Mouse (Mus musculus) kidney, postnatal 0 days (tissue): ENCODE data around the gene Coro2a. TPM values are rescaled to one million over a fixed set of nuclear protein-coding genes. Genes with fewer than 3 reads are reported as not detected.

Source experiments
- ATAC-seq: fragments of 200-750 bp; cut with Nextera tagmentation; replicated peaks from 2 replicates; pipeline ENCODE4 v1.8.0; 2017; ENCODE audit warnings: low read depth, moderate number of reproducible peaks, moderate TSS enrichment, moderate library complexity; ENCODE audit not compliant: low FRiP score
- DNase-seq: peaks from one replicate; pipeline ENCODE4 v3.0.0-alpha.2; 2016; ENCODE audit warnings: low spot score
- H3K27ac ChIP-seq: fragments of 300-500 bp; sonication (generic); 2 replicates; pipeline ENCODE4 v1.5.1; 2014; ENCODE audit warnings: mild to moderate bottlenecking
- H3K27me3 ChIP-seq: fragments of 300-500 bp; sonication (generic); 2 replicates; pipeline ENCODE4 v1.6.1; 2014; ENCODE audit warnings: low read length, mixed read lengths; ENCODE audit not compliant: insufficient read depth
- H3K36me3 ChIP-seq: fragments of 300-500 bp; sonication (generic); 2 replicates; pipeline ENCODE4 v1.6.1; 2014; ENCODE audit warnings: low read length, mixed read lengths; ENCODE audit not compliant: insufficient read depth
- H3K4me1 ChIP-seq: fragments of 300-500 bp; sonication (generic); replicated peaks from 2 replicates; pipeline ENCODE4 v1.6.1; 2014; ENCODE audit warnings: antibody characterized with exemption, low read length, mixed read lengths; ENCODE audit not compliant: insufficient read depth
- H3K4me2 ChIP-seq: fragments of 300-500 bp; sonication (generic); 2 replicates; pipeline ENCODE4 v1.6.1; 2014; ENCODE audit warnings: mild to moderate bottlenecking, low read length, moderate library complexity, mixed read lengths
- H3K4me3 ChIP-seq: fragments of 300-500 bp; sonication (generic); replicated peaks from 2 replicates; pipeline ENCODE4 v1.5.1; 2014; ENCODE audit warnings: low read depth, low read length
- H3K9ac ChIP-seq: fragments of 300-500 bp; sonication (generic); 2 replicates; pipeline ENCODE4 v1.6.1; 2014; ENCODE audit warnings: low read depth, low read length
- H3K9me3 ChIP-seq: fragments of 300-500 bp; sonication (generic); replicated peaks from 2 replicates; pipeline ENCODE4 v1.6.1; 2016; ENCODE audit warnings: low read length, inconsistent platforms, mixed read lengths
- CTCF ChIP-seq: IDR thresholded peaks from 2 replicates; pipeline ENCODE4 v1.5.1; 2016; ENCODE audit warnings: antibody characterized with exemption, low read depth, mild to moderate bottlenecking, moderate library complexity
- WGBS: fragments of 180-500 bp; shearing (Covaris S2); extraction: QIAGEN DNeasy Blood & Tissue Kit; methylation state at CpG from one replicate; pipeline ENCODE4 v1.1.7; 2014; 5-methylcytosine and 5-hydroxymethylcytosine counted together
- polyA plus RNA-seq: library from polyadenylated mRNA; unstranded; fragments of >200 nt; fragmentation: Nextera tagmentation; extraction: Ambion mirVana; gene quantifications from 2 replicates; pipeline ENCODE4 v1.2.1, GENCODE M21; 2015

The Coro2a gene
- 2.9 and 3.4 TPM in 2 replicates for polyA plus RNA-seq

DNA sequence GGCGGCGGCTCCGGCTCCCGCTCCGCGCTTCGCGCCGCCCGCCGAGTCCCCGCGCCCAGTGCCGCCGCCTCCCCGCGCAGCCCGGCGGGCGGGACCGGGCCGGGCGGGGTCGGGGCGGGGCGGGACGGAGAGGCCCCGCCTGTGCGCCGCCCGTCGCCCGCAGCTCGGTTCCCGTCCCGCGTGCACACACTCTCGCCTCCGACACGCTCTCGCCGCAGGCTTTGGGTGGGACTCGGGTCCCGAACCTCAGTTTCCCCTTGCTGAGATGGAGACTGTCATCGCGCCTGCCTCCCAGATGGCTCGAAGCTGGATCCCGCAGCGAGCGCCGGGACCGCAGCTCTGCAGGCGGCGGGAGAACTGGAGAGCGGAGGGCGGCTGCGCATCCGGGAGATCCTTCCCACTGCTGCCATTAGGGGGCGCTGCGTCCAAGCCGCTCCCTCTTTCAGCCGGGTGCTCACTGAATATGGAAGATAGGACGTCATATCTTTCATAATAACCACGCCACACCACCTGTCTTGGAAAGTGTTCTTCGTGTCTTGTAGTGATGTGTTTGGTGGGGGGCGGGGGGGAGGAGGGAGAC is at the start of gene Coro2a:
Gene Coro2a (minus strand): TSS at position 359 of the 580 bp plus-strand sequence.
- Histone ChIP-seq H3K36me3 (no peaks in the 10 kb centered on the region), H3K27ac (0 out of 2 replicates have a peak within 1 kb of the TSS, but pooled peaks have one; percentile 19), H3K4me2 (peak within 1 kb of the TSS; percentile 79), H3K9me3 (no peaks in the 10 kb centered on the region), H3K9ac (peak within 1 kb of the TSS; percentile 51), H3K27me3 (peaks cover 20% of the 10 kb centered on the region), H3K4me1 (0 out of 2 replicates have a peak, but pooled peaks cover 6% of the 10 kb centered on the region), H3K4me3 (peak within 1 kb of the TSS; percentile 41)
- ATAC-seq (peak; percentile 37; the same call in 1 of the 2 replicates), DNase-seq (peak; percentile 84)
- peak; percentile 87 for TF ChIP-seq CTCF
- WGBS, result under 1% methylated on average over 36 of the region's 66 CpGs

GRCm38 (mm10) chr4:46650086-46650753 is 48.2 kb upstream of the Coro2a start, which contains the start of gene Tbc1d2:
Gene Tbc1d2, minus strand, starts transcription at chr4:46650209.
- DNase-seq (peak; percentile 95), ATAC-seq (peak; percentile 97)
- WGBS, result under 1% methylated on average over 67 of the region's 69 CpGs
- no peaks in the 10 kb centered on the region for H3K27me3 ChIP-seq
- H3K27ac ChIP-seq, result peak within 1 kb of the TSS; percentile 91
- no peaks in the 10 kb centered on the region for H3K9me3 ChIP-seq
- H3K4me1 ChIP-seq, result 0 out of 2 replicates have a peak, but pooled peaks cover 4% of the 10 kb centered on the region
- TF ChIP-seq CTCF, result peak; percentile 63
- H3K4me3 ChIP-seq, result peak within 1 kb of the TSS; percentile 71
- peak within 1 kb of the TSS; percentile 71 for H3K9ac ChIP-seq
- H3K36me3 ChIP-seq, result no peaks in the 10 kb centered on the region
- H3K4me2 ChIP-seq, result peak within 1 kb of the TSS; percentile 94

DNA sequence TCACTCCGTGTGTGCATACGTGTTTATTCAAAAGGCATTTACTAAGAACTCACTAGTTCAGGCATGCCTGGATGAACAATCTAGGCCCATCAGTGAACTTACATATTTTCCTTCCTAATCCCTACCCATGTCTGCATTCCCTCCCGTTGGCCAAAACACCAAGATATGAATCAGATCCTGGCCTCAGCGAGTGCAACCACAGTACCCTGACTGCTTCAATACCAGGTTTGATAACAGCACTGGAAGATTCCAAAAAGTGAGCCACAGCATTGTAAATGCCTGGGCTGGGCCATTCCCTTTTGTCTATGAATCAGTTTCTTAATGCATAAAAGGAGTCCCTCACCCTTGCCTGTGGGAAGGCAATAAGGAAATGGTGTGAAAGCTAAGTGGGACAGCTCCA is 47.2 kb upstream of the Coro2a start:
- H3K9ac ChIP-seq, result peak overlapping the region; percentile 71

DNA sequence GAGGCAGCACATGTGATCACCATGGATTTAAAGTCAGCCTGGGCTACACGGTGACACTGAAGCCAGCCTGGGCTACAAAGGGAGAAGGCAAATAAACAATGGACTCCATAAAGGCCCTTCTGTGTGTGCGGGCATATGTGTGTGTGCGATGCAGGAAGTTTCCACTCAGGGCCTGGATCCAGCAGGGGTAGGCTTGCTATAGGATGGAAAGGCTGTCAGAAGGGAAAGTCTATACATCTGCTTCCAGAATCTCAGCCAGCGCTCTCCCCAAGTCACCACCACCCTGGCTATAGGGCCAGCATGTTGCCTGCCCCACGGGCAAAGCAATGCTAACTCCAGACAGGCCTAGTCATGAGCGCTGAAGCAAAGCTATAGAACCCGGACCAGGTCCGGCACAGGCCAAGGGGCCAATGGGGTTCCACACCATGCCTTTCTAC is 41.7 kb upstream of the Coro2a start:
- H3K27ac ChIP-seq, result peak overlapping the region; percentile 19
- H3K27me3 ChIP-seq, result no peaks in the 10 kb centered on the region
- WGBS, result 80% methylated on average over 8 of the region's 8 CpGs
- H3K4me2 ChIP-seq, result no peak overlapping the region
- peak; percentile 13; the same call in 1 of the 2 replicates for ATAC-seq
- H3K9me3 ChIP-seq, result no peaks in the 10 kb centered on the region
- no peak overlapping the region for H3K4me3 ChIP-seq
- no peaks in the 10 kb centered on the region for H3K4me1 ChIP-seq
- H3K9ac ChIP-seq, result no peak overlapping the region
- DNase-seq, result no peak
- no peak for TF ChIP-seq CTCF
- no peaks in the 10 kb centered on the region for H3K36me3 ChIP-seq

More for the DNA sequence above, 47.2 kb upstream of the Coro2a start:
- Histone ChIP-seq H3K36me3 (no peaks in the 10 kb centered on the region), H3K4me3 (peak overlapping the region; percentile 71), H3K4me2 (peak overlapping the region; percentile 94), H3K9me3 (no peaks in the 10 kb centered on the region), H3K27me3 (no peaks in the 10 kb centered on the region), H3K4me1 (0 out of 2 replicates have a peak, but pooled peaks cover 4% of the 10 kb centered on the region), H3K27ac (no peak overlapping the region)
- WGBS, result 49% methylated on average over 4 of the region's 4 CpGs
- ATAC-seq (no peak), DNase-seq (no peak)
- no peak for TF ChIP-seq CTCF

DNA sequence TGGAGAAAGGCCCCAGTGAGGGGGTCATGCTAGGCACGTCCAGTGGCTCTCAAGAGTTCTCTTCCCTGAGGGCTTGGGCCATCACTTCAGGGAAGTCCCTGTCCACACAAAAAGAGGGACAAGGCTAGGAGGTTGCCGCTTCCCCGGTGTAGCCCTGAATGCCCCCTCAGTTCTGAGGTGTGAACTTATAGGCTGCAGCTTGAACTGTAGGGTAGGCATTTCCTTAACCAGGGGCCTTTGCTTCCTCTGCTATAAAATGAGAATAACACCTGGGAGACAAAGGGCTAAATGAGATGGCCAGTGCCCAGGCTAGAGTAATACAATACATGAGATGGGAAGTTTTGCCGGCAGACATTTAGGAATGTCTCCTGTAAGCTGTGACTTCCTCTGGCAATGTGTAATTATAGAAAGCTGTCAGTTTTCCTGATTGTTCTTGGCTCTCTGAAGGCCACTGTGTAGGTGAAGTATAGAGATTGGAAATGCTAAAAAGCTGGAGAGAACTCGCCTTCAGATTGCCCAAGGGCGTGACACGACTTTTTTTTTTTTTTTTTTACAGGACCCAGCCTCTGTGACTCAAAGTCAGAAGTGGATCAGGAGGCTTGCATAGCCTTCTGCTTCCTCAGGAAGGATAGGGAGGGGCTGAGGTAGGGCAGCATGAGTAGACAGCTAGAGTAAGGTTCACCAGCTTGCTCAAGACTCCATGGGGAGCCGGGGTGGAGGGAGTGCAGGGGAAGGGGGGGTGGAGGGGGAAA is 41.1 kb upstream of the Coro2a start:
- DNase-seq (peak; percentile 57), ATAC-seq (peak; percentile 49; the same call in 1 of the 2 replicates)
- no peak overlapping the region for H3K4me2 ChIP-seq
- peak overlapping the region; percentile 71 for H3K27ac ChIP-seq
- H3K4me1 ChIP-seq, result no peaks in the 10 kb centered on the region
- WGBS, result 50% methylated on average over 8 of the region's 8 CpGs
- no peaks in the 10 kb centered on the region for H3K9me3 ChIP-seq
- TF ChIP-seq CTCF, result no peak
- no peaks in the 10 kb centered on the region for H3K36me3 ChIP-seq
- no peaks in the 10 kb centered on the region for H3K27me3 ChIP-seq
- H3K4me3 ChIP-seq, result no peak overlapping the region
- no peak overlapping the region for H3K9ac ChIP-seq

DNA sequence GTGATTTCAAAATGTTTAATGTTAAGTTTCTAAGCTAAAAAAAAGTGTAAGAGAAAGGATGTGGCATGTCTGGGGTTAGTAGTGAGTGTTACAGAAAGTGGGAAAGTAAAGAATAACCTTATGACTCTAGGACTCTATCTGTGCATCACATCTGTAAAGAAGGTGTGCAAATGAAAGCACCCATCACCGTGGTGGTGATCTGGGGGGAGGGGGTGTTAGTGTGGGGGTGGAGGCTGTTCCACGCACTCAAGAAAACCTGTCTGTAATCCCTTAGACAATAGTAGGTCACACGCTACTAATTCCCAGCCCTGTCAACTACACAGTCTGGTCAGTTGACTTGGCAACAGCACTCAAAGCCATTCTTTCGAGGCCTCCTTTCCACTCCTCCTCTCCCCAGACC is 39.3 kb upstream of the Coro2a start:
- Histone ChIP-seq H3K9ac (no peak overlapping the region), H3K27ac (no peak overlapping the region), H3K9me3 (no peaks in the 10 kb centered on the region), H3K36me3 (no peaks in the 10 kb centered on the region), H3K27me3 (no peaks in the 10 kb centered on the region), H3K4me3 (no peak overlapping the region), H3K4me1 (no peaks in the 10 kb centered on the region), H3K4me2 (no peak overlapping the region)
- no peak for DNase-seq
- ATAC-seq, result no peak
- no peak for TF ChIP-seq CTCF
- 65% methylated on average over 4 of the region's 4 CpGs for WGBS
